Mouse (Mus musculus) gastrocnemius, adult 2 months (tissue): ENCODE results near the gene Pdxk. TPM values are rescaled to one million over a fixed set of nuclear protein-coding genes. Genes with fewer than 3 reads are reported as not detected.

Experiments used
- DNase-seq: peaks from one replicate; pipeline ENCODE4 v3.0.0; 2022
- H3K27ac ChIP-seq: fragments of 200-600 bp; 2 replicates; pipeline ENCODE4 v1.8.1; 2022; ENCODE audit warnings: mild to moderate bottlenecking
- H3K4me3 ChIP-seq: fragments of 200-600 bp; 2 replicates; pipeline ENCODE4 v1.8.1; 2022; ENCODE audit warnings: mild to moderate bottlenecking, moderate library complexity
- CTCF ChIP-seq: fragments of 200-600 bp; IDR thresholded peaks from 2 replicates; pipeline ENCODE4 v1.8.1; 2022; ENCODE audit warnings: antibody characterized with exemption, mild to moderate bottlenecking, moderate library complexity
- intact Hi-C: fragments of 180-260 bp; cut with DNase I; formaldehyde crosslinking; loops from one replicate; pipeline ENCODE4 v1.15.1; 2025
- total RNA-seq, 2 experiments: library from RNA; stranded (reverse); gene quantifications; 2 replicates each; pipeline ENCODE4 v1.2.3; 2021

Gene Pdxk
- total RNA-seq, 2 experiments from 2014 or later = 5.1 to 10.4 TPM

DNA sequence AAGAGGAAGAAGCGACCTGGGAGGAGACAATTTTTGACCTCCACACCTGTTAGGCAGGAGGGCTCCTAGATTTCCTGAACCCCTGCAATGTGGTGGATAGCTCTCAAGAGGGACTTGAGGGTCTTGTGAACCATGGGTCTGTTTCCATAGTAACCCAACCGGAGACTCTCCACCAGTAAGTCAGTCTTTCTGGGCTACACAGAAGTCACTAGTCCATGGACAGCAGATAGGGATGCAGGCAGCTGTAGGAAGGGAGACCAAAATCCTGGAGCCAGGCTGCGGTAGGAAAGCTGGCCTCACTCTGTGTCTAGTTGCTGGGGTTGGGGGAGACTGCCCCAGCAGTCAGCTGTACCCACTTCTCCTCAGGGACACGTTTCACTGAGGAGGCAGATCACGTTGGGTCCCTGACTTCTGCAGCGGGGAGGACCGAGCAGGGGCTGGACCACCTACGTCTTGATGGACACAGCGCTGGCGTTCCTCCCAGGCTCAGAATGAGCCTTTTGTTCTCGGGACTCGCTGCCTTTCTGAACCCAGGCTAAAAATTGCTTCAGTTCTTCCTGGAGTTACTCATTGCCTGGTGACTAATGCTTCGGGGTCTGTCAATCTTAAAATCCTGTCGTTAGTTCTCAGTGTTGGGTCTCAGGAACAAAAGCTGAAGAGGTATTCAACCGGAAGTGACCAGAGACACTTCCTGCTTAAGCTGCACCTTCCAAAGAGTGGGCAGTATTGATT, 6.0 kb upstream of the Pdxk start:
- Histone ChIP-seq H3K27ac (no peak overlapping the region), H3K4me3 (peak overlapping the region; percentile 11; the same call in 1 of the 2 replicates)
- intact Hi-C loops = no loop called here
- DNase-seq = no peak
- TF ChIP-seq CTCF = no peak

DNA sequence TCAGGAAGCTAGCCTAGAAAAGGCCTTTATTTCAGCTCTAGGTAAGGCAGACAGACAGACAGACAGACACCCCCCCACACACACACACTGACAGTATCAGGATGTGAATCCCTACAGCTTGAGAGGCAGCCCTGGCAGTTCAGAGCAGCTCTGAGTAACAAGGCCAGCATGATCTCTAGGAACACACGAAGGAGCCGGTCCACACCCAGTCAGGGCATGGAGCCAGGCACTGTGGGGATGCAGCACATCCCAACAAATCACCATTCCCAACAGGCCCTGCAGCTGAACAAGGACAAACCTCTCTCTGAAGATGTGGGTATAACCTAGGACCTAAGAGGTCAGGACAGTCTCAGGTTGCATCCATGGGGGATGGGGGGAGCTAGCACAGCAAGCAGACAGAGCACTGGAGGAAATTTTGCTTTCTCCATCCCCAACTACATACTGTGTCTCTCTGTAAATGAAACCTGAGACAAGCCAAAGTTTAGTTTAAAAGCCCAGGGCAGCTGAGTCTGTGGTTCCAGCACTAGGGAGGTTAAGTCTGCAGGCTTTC, 3.1 kb upstream of the Pdxk start:
- intact Hi-C loops = loop anchor here (10.0 kb wide), 1 partner anchor 107 kb away; the partner anchor contains the start of gene Ilvbl
- no peak overlapping the region for H3K27ac ChIP-seq
- H3K4me3 ChIP-seq = no peak overlapping the region
- peak; percentile 75 for DNase-seq
- TF ChIP-seq CTCF = no peak

DNA sequence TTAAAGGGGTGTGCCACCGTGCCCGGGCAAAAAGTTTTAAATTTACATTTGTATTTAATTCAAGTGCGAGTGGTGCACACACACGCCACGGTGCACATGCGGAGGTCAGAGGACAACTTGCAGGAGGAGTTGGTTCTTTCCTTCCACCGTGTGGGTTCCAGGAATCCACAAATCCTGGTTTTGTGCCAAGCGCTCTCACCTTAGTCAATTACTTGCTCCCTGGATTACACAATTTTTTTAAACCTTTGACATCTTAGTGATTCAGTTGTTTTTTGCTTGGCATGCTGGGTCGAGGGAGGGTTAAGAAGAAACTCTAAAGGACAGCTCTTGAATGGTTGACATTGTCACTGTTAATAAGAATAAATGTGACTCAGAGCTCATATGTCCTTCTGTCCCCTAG, 1.9 kb upstream of the Pdxk start:
- Histone ChIP-seq H3K4me3 (no peak overlapping the region), H3K27ac (no peak overlapping the region)
- TF ChIP-seq CTCF = no peak
- intact Hi-C loops = loop anchor here (10.0 kb wide), 1 partner anchor 108 kb away; the partner anchor contains the start of gene Ilvbl
- no peak for DNase-seq

DNA sequence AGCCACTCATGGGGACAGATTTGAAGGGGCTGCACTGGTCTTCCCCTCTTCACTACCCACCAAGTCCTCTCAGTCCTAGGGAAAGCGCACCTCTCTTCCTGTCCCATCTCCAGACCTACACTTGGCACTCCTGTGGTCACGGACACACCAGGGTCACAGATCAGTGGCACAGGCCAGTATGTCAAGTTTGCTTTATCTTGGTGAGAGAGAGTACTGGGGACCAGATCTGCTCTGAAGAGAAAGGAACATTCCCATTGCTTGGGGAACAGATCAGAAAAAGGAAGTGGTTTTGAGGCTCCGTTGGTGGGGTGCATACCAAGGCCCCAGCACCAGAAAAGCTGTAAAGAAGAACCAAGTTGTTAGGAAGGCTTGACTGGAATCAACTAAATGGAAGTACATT, 697 bp upstream of the Pdxk start:
- DNase-seq = no peak
- peak overlapping the region; percentile 95 for H3K27ac ChIP-seq
- TF ChIP-seq CTCF = no peak
- peak overlapping the region; percentile 93 for H3K4me3 ChIP-seq
- intact Hi-C loops = loop anchor here (10.0 kb wide), 1 partner anchor 109 kb away; the partner anchor contains the start of gene Ilvbl

DNA sequence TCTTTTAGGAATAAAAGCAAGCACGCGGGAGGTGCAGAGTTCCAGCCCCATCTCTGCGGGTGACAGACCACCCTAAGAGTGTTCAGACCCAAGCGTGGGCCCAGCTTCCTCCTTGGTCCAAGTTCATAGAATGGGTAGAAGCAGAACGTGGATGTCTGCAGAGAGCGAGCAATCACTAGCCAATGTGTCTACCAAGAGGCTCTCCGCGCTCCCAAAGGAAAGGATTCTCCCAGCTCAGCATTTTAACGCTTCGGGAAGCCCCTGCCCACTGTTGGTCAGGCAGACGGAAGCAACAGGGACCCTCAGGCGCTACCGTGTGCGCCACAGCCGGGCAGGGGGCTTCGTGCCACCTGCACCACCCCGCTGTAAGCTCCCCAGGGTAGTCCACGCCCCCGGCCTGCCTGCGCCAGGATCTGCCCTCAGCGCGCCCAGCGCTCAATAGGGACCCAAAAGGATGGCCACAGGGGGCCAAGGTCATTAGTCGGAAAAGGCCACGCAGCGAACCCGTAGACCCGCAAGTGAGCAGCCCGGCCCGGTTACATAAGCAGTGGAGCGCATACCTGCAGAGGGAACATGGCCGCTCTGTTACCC, 479 bp downstream of the Pdxk start:
- intact Hi-C loops = loop anchor here (10.0 kb wide), 1 partner anchor 111 kb away; the partner anchor contains the start of gene Ilvbl
- Histone ChIP-seq H3K27ac (peak overlapping the region; percentile 95), H3K4me3 (peak overlapping the region; percentile 93)
- no peak for TF ChIP-seq CTCF
- DNase-seq = no peak

DNA sequence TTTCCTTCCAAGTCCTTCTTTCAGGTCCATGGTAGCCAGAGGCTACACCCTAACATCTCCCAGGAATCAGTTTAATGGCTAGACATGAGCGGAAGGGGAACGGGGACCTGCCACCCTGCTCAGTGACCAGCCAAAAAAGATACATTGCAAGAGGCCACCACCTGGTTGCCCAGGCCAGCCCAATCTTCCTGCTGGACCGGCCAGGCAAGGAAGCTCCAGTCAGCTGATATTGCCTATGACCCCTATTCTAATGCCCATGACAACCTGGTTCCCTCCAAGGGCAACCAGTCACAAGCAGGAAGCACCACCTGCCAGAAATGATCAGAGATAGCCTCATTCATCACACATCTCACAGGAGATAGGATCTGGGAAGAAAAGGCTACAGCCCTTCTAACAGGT, 1.0 kb downstream of the Pdxk start:
- intact Hi-C loops = loop anchor here (10.0 kb wide), 1 partner anchor 111 kb away; the partner anchor contains the start of gene Ilvbl
- Histone ChIP-seq H3K27ac (peak overlapping the region; percentile 95), H3K4me3 (peak overlapping the region; percentile 93)
- no peak for TF ChIP-seq CTCF
- no peak for DNase-seq

DNA sequence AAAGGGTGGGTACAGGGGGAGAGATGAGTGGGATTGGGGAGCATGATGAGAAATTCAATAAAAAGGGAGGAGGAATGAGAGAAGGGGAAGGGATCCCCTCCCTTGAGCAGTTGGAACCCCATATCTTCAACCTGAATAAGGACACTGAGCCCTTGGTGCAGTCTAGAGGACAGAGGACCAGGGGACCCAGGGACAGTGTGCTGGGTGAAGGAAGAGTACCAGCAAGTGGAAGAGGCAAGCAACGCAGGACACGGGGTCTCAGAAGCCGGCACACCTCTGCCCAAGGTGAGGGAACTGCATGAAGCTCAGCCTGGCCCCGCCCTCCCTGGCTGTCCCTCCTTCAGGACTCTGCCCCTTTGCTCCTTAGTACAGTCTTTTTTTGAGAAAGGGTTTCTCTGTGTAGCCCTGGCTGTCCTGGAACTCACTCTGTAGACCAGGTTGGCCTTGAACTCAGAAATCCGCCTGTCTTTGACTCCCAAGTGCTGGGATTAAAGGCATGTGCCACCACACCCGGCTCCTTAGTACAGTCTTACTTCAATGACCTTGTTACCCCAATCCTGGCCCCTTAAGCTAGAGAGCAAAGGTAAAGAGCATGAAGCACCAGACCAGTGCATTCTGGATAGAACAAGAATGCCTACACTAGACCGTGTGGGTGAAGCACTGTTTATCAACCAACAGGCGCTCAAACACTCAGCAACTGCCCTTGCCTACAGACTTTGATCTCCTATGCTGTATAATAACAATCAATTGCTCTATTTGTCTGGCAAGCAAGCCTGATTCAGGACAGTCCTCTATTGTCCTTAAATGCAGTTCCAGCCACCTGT, 1.6 kb downstream of the Pdxk start:
- Histone ChIP-seq H3K27ac (peak overlapping the region; percentile 95), H3K4me3 (peak overlapping the region; percentile 93)
- no peak for TF ChIP-seq CTCF
- intact Hi-C loops = loop anchor here (10.0 kb wide), 1 partner anchor 112 kb away; the partner anchor contains the start of gene Ilvbl
- DNase-seq = no peak

DNA sequence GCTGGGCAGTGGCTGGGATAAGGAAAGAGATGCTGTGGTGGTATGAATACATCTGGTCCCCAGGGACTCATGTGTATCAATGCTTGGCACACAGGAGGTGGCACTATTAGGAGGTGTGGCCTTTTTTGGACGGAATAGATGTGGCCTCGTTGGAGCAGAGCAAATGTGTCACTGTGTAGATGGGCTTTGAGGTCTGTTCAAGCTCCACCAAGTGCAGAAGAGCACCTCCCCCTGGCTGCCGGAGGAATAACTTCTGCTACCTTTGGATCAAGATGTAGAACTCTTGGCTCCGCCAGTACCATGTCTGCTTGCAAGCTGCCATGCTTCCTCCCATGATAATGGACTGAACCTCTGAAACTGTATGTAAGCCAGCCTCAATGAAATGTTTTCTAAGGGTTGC, 3.0 kb downstream of the Pdxk start:
- H3K4me3 ChIP-seq = no peak overlapping the region
- intact Hi-C loops = loop anchor here (10.0 kb wide), 1 partner anchor 113 kb away; the partner anchor contains the start of gene Ilvbl

DNA sequence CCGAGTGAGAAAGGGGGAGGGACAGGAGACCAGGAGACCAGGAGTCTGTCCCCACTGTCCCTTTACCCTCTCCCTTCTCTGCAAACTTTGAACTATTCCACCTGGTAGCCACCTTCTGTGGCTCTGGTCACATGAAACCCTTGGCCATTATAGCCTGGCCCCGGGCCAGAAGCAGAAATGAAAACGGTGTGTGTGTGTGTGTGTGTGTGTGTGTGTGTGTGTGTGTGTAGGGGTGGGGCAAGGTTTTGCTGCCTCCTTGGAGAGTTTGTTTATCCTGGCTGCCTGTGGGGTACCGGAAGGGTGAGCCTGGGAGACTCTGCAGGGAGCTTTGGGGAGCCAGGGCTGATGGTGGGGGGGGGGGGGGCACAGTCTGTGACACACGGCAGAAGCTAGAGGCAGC, 4.3 kb downstream of the Pdxk start:
- no peak for DNase-seq
- no peak overlapping the region for H3K4me3 ChIP-seq
- TF ChIP-seq CTCF = no peak
- intact Hi-C loops = loop anchor here (10.0 kb wide), 1 partner anchor 114 kb away; the partner anchor contains the start of gene Ilvbl
- H3K27ac ChIP-seq = peak overlapping the region; percentile 83

More for the DNA sequence above, 3.0 kb downstream of the Pdxk start:
- peak; percentile 28; the same call in 1 of the 2 replicates for TF ChIP-seq CTCF
- DNase-seq = no peak
- no peak overlapping the region for H3K27ac ChIP-seq

DNA sequence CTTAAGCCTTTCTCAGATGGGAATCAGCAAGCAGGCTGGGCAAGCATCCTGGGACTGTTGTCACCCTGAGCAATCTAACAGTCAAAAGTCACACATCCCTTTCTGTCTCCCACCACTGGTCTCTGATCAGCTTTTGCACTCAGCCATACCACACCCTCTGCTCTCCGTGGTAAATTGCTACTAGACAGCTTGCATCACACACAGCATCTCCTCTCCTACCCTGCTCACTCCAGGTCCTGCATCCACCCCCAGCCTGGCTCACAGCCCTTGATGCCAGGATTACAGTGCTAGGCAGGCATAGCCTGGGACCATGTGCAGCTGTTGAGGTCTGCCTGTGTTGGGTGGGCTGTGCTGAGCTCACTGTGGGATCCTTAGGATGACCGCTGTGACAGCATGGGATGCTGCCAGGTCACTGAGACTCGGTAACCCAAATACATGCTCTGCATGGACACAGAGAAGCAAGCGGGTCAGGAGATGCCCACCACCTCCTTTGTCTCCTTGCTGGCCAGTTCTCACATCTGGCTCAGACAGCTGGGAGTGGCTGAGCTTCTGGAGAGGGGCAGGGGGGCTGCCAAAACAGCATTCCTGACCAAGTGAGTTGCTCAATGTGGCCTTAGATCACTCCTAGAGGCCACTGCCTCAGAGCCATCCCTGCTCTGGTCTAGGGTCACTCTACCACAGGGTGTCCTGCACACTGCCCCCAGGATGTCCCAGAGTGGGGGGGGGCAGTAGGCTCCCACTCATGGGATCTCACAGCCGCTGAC, 6.2 kb downstream of the Pdxk start:
- Histone ChIP-seq H3K4me3 (peak overlapping the region; percentile 32), H3K27ac (peak overlapping the region; percentile 83)
- intact Hi-C loops = no loop called here
- DNase-seq = peak; percentile 71
- no peak for TF ChIP-seq CTCF

DNA sequence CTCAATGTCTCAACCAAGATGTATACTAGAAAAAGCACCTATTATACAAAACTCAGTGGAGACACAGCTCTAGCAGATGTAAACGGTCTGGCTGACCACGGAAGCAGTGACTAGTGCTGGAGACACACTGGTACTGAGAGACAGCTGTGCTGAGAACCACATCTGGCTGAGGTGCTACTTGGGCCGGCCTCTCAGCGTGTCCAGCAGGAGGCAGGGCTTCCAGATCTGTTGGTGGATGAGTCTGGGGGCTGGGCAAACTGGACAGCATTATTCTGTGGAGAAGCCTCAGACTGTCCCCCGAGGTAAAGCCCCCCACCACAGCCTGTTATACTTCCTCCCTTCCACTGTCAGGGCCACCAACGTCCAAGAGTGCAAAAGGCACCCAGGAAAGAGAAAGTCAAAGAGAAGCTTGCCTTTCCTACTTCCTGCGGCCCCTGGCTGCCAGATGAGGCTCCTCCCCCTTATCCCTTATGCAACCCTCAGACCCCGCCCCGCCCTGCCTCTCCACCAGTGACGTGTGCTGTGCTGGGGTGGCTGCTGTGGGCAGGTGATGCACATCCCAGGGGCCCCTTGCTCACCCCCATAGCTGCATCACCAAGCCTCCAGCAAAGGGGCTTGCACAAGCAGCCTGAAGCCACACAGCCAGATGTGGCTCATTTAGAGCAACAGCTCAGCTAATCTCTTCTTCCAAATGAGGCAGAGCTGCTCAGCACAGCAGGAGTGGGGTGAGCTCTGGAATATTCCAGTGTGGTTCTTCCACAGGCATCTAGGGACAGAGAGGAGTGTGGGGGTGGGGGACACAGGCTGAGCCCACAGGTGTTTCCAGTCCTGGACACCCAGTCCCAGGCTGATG, 7.1 kb downstream of the Pdxk start:
- H3K4me3 ChIP-seq = peak overlapping the region; percentile 32
- no peak for TF ChIP-seq CTCF
- intact Hi-C loops = no loop called here
- peak; percentile 83 for DNase-seq
- H3K27ac ChIP-seq = peak overlapping the region; percentile 83
